Mouse (Mus musculus) central nervous system, embryonic 18 days (tissue): Measurements from ENCODE around the gene Cd99l2. TPM values are rescaled to one million over a fixed set of nuclear protein-coding genes. Genes with fewer than 3 reads are reported as not detected.

Source experiments
- polyA plus RNA-seq: library from polyadenylated mRNA; depleted of rRNA; stranded (reverse); fragments of >200 nt; gene quantifications from 2 replicates; pipeline ENCODE4 v1.2.3, GENCODE M21; 2012; rRNA removed

Cd99l2 gene
- polyA plus RNA-seq = 81.0 and 83.5 TPM in 2 replicates

GRCm38 (mm10) chrX:71492634-71493278 lies at the start of gene Cd99l2:
Gene Cd99l2 (minus strand): TSS chrX:71492849.

Other genes with a start within 250 kb of the Cd99l2 start
- gene Mtmr1, start 128.1 kb downstream of the Cd99l2 start, polyA plus RNA-seq = 21.1 and 22.4 TPM in 2 replicates
- 284 and 293 TPM in 2 replicates for gene Hmgb3, start 63.1 kb upstream of the Cd99l2 start, polyA plus RNA-seq
- gene Gpr50, start 170.8 kb upstream of the Cd99l2 start, polyA plus RNA-seq = 2.4 and 2.7 TPM in 2 replicates